Mouse (Mus musculus) activated CD4-positive, CD25-positive, alpha-beta regulatory T cell, adult 9 weeks (primary cell): ENCODE data around the gene Rbm4b. TPM values are rescaled to one million over a fixed set of nuclear protein-coding genes. Genes with fewer than 3 reads are reported as not detected.

ENCODE experiments used
- polyA plus RNA-seq: library from polyadenylated mRNA; unstranded; fragments of 100-300 nt; shearing (Covaris generic); gene quantifications from one replicate; pipeline ENCODE4 v1.2.1, GENCODE M21; 2017

Rbm4b gene
- 53.1 TPM for polyA plus RNA-seq

DNA sequence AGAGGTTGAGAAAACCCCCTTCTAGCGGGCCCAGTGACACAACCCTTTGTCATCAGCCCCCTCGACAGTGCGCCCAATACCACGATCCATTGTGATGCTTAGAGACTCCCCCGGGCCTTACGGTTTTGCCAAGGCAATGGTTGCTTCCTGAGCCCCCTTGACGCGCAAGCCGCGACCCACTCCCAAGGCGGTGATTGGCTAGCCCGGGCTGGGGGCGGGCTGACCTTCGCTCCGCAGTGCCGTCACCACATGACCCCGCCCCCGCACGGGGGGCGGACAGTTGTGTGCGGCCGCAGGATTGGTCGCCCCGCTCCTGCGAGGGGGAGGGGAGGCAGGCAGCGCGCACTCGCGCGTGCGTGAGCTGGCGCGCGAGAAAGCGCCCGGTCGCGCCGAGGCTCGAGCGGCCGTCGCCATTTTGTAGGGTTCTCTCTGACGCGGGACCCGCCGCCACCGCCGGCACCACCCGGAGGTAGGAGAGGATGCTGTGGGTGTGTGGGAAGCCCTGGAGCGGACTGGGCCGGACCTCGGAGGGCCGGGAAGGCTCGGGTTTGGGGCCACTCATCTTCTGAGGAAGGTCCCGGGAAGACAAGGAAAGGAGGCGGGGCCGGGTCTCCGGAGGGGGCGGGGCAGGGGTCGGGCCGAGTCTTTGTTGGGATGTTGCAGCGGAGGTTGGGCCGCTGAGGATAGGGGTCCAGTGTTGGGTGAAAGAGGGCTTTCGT lies at the start of gene Rbm4b:
Gene Rbm4b (plus strand): TSS at position 305 of the 719 bp plus-strand sequence.

GRCm38 (mm10) chr19:4711098-4711600 lies 45.1 kb upstream of the Rbm4b start, which contains the start of gene Sptbn2:
Gene Sptbn2 (plus strand): TSS chr19:4711167.

DNA sequence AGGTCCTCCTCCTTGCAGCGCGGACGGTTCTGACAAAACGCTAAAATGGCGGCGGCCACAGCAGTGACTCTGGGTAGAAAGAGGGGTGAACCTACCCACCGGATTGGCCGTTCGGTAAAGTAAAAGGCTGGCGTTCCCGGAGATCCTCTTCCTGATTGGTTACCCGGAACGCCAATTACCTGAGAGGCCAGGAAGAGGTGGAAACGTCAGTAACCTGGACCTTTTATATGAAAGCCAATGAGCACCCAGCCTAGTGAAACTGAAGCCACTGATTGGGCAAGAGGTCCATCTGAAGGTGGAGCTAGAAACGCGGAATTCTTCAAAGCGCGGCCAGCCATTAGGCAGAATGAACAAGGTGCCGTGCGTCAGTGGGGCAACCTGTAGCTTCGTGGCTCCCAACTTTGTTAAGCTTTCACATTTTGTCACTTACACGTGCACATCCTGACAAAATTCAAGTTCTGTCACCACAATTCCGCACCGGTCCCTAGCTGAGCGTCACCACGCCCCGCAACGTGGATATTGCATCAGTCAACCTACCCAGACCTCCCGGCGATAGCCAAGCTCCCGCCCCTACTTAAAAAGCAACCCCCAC lies 37.6 kb downstream of the Rbm4b start, which contains the start of gene Rbm4:
Gene Rbm4 (minus strand): TSS at position 71 of the 592 bp plus-strand sequence.

GRCm38 (mm10) chr19:4811063-4811908 lies 55.0 kb downstream of the Rbm4b start, which contains the start of the genes Gm21992 and Rbm14:
Gene Gm21992 (minus strand): TSS chr19:4811612.
Gene Rbm14 (minus strand): TSS chr19:4811634.

Other genes starting within 250 kb of the Rbm4b start
- gene Pcx, start 246.0 kb upstream of the Rbm4b start, polyA plus RNA-seq, result 3.7 TPM
- not detected for gene Lrfn4, start 140.8 kb upstream of the Rbm4b start, polyA plus RNA-seq
- gene Rce1, start 130.9 kb upstream of the Rbm4b start, polyA plus RNA-seq, result 54.1 TPM
- not detected for gene Gm960, start 57.8 kb upstream of the Rbm4b start, polyA plus RNA-seq
- 1.3 TPM for gene Sptbn2, start 45.3 kb upstream of the Rbm4b start, polyA plus RNA-seq
- gene Rbm4, start 37.4 kb downstream of the Rbm4b start, polyA plus RNA-seq, result 62.0 TPM
- 52.8 TPM for gene Gm21992, start 55.1 kb downstream of the Rbm4b start, polyA plus RNA-seq
- gene Rbm14, start 55.1 kb downstream of the Rbm4b start, polyA plus RNA-seq, result 98.3 TPM
- gene Ccs, start 82.8 kb downstream of the Rbm4b start, polyA plus RNA-seq, result 213 TPM
- gene Ccdc87, start 82.9 kb downstream of the Rbm4b start, polyA plus RNA-seq, result 0.28 TPM
- gene Ctsf, start 98.6 kb downstream of the Rbm4b start, polyA plus RNA-seq, result 7.4 TPM
- 0.10 TPM for gene Actn3, start 121.4 kb downstream of the Rbm4b start, polyA plus RNA-seq
- 7.9 TPM for gene Zdhhc24, start 122.2 kb downstream of the Rbm4b start, polyA plus RNA-seq
- 0.92 TPM for gene Bbs1, start 150.1 kb downstream of the Rbm4b start, polyA plus RNA-seq
- gene Dpp3, start 171.8 kb downstream of the Rbm4b start, polyA plus RNA-seq, result 136 TPM
- gene Peli3, start 186.6 kb downstream of the Rbm4b start, polyA plus RNA-seq, result 0.65 TPM
- 59.2 TPM for gene Mrpl11, start 205.7 kb downstream of the Rbm4b start, polyA plus RNA-seq
- gene Npas4, start 233.8 kb downstream of the Rbm4b start, polyA plus RNA-seq, result 1.8 TPM